Mouse (Mus musculus) G1E (cell line): Measurements from ENCODE around the gene Thumpd1. TPM values are rescaled to one million over a fixed set of nuclear protein-coding genes. Genes with fewer than 3 reads are reported as not detected.

ENCODE experiments used
- ATAC-seq: 2 replicates; pipeline ENCODE4 v1.8.0; 2016; ENCODE audit warnings: mild to moderate bottlenecking; ENCODE audit not compliant: insufficient number of reproducible peaks, poor library complexity, low FRiP score, severe bottlenecking; ENCODE audit errors: extremely low read depth
- DNase-seq: peaks from one replicate; pipeline ENCODE4 v3.0.0; 2012; ENCODE audit warnings: low spot score
- H3K27me3 ChIP-seq: 2 replicates; pipeline ENCODE4 v1.6.1; 2012; ENCODE audit warnings: mild to moderate bottlenecking, low read length, inconsistent platforms; ENCODE audit not compliant: insufficient read depth
- H3K36me3 ChIP-seq: replicated peaks from 2 replicates; pipeline ENCODE3; 2012; ENCODE audit warnings: mild to moderate bottlenecking, inconsistent platforms
- H3K4me1 ChIP-seq: 2 replicates; pipeline ENCODE4 v1.6.1; 2012; ENCODE audit warnings: low read depth, low read length, inconsistent platforms, mixed read lengths; ENCODE audit not compliant: insufficient read depth
- H3K4me3 ChIP-seq: 2 replicates; pipeline ENCODE4 v1.5.1; 2012; ENCODE audit warnings: low read depth, mild to moderate bottlenecking, inconsistent platforms, low read length, moderate library complexity, mixed read lengths
- H3K9me3 ChIP-seq: replicated peaks from 2 replicates; pipeline ENCODE4 v1.6.1; 2012; ENCODE audit warnings: inconsistent platforms
- CTCF ChIP-seq: IDR thresholded peaks from 2 replicates; pipeline ENCODE4 v1.5.1; 2012; ENCODE audit warnings: low read depth, low read length, inconsistent platforms, mixed read lengths
- GATA1 ChIP-seq: IDR thresholded peaks from 2 replicates; pipeline ENCODE4 v1.6.1; 2012; ENCODE audit warnings: borderline replicate concordance, low read length, inconsistent platforms, mixed read lengths
- GATA2 ChIP-seq: IDR thresholded peaks from 2 replicates; pipeline ENCODE4 v1.6.1; 2012; ENCODE audit warnings: low read depth, low read length, inconsistent platforms, borderline replicate concordance
- POLR2AphosphoS5 ChIP-seq: IDR thresholded peaks from 2 replicates; pipeline ENCODE4 v1.6.1; 2012; ENCODE audit warnings: low read depth, low read length, inconsistent platforms; ENCODE audit not compliant: insufficient replicate concordance
- TAL1 ChIP-seq: conservative IDR thresholded peaks from 2 replicates; pipeline ENCODE4 v1.6.1; 2012; ENCODE audit warnings: low read depth, low read length, inconsistent platforms, mixed read lengths
- polyA plus RNA-seq: library from polyadenylated mRNA; stranded (reverse); fragments of >175 nt; gene quantifications from 2 replicates; pipeline ENCODE4 v1.2.3, GENCODE M21; 2012
- total RNA-seq, 2 experiments: library from RNA; stranded (forward) in 1 of 2; stranded (reverse) in 1 of 2; fragments of 200-1000 nt in 1 of 2; fragments of >200 nt in 1 of 2; fragmentation: Nextera tagmentation in 1 of 2; gene quantifications; 2 replicates each; pipeline ENCODE4 v1.2.3; 2014 to 2017

Thumpd1 gene
- total and polyA plus RNA-seq, 3 experiments: 41.4 to 115 (median 64.8) TPM

GRCm38 (mm10) chr7:119680107-119680506 is 40.5 kb downstream of the Thumpd1 start:
- DNase-seq: no peak
- no peak for ATAC-seq
- H3K9me3 ChIP-seq: no peaks in the 10 kb centered on the region
- H3K36me3 ChIP-seq: no peaks in the 10 kb centered on the region
- H3K4me3 ChIP-seq: no peak overlapping the region
- TF ChIP-seq POLR2AphosphoS5: no peak
- no peak for TF ChIP-seq GATA1
- no peak for TF ChIP-seq CTCF
- no peak for TF ChIP-seq TAL1
- no peak for TF ChIP-seq GATA2
- H3K27me3 ChIP-seq: peaks cover 7% of the 10 kb centered on the region; the same call in 1 of the 2 replicates
- H3K4me1 ChIP-seq: no peaks in the 10 kb centered on the region

GRCm38 (mm10) chr7:119673465-119673864 is 47.1 kb downstream of the Thumpd1 start:
- no peak for ATAC-seq
- H3K9me3 ChIP-seq: no peaks in the 10 kb centered on the region
- TF ChIP-seq TAL1 (no peak), CTCF (peak; percentile 92)
- peak; percentile 36 for DNase-seq
- H3K27me3 ChIP-seq: peaks cover 8% of the 10 kb centered on the region; the same call in 1 of the 2 replicates
- H3K4me1 ChIP-seq: no peaks in the 10 kb centered on the region
- no peak overlapping the region for H3K4me3 ChIP-seq
- no peaks in the 10 kb centered on the region for H3K36me3 ChIP-seq

- ATAC-seq: no peak
- Histone ChIP-seq H3K27me3 (0 out of 2 replicates have a peak, but pooled peaks cover 4% of the 10 kb centered on the region), H3K36me3 (no peaks in the 10 kb centered on the region), H3K9me3 (no peaks in the 10 kb centered on the region), H3K4me1 (no peaks in the 10 kb centered on the region), H3K4me3 (no peak overlapping the region)
- no peak for DNase-seq
- TF ChIP-seq TAL1: no peak
- no peak for TF ChIP-seq GATA1
- no peak for TF ChIP-seq POLR2AphosphoS5
- TF ChIP-seq GATA2: no peak
- TF ChIP-seq CTCF: no peak
Observed at GRCm38 (mm10) chr7:119670925-119671324, 49.7 kb downstream of the Thumpd1 start.

GRCm38 (mm10) chr7:119670395-119670794 is 50.2 kb downstream of the Thumpd1 start:
- Histone ChIP-seq H3K9me3 (no peaks in the 10 kb centered on the region), H3K36me3 (no peaks in the 10 kb centered on the region), H3K4me3 (no peak overlapping the region), H3K4me1 (no peaks in the 10 kb centered on the region), H3K27me3 (0 out of 2 replicates have a peak, but pooled peaks cover 4% of the 10 kb centered on the region)
- ATAC-seq (no peak), DNase-seq (no peak)
- TF ChIP-seq CTCF (no peak), TAL1 (no peak), GATA1 (no peak), POLR2AphosphoS5 (no peak), GATA2 (no peak)

GRCm38 (mm10) chr7:119667893-119668292 is 52.7 kb downstream of the Thumpd1 start:
- Histone ChIP-seq H3K4me3 (no peak overlapping the region), H3K27me3 (0 out of 2 replicates have a peak, but pooled peaks cover 4% of the 10 kb centered on the region), H3K9me3 (no peaks in the 10 kb centered on the region), H3K36me3 (no peaks in the 10 kb centered on the region), H3K4me1 (no peaks in the 10 kb centered on the region)
- TF ChIP-seq POLR2AphosphoS5: no peak
- no peak for TF ChIP-seq GATA2
- no peak for TF ChIP-seq TAL1
- TF ChIP-seq CTCF: no peak
- no peak for TF ChIP-seq GATA1
- no peak for DNase-seq
- no peak for ATAC-seq

Other genes with a start within 250 kb of the Thumpd1 start
- not detected in 2 replicates for gene Umod, start 241.5 kb downstream of the Thumpd1 start, total RNA-seq (2014; fragmentation: Nextera tagmentation)
- gene Umod, start 241.5 kb downstream of the Thumpd1 start, total RNA-seq (2017): 0.16 TPM in 1 of 2 replicates, not detected in the other
- not detected in 2 replicates for gene Umod, start 241.5 kb downstream of the Thumpd1 start, polyA plus RNA-seq
- gene Acsm5, start 201.3 kb downstream of the Thumpd1 start, total RNA-seq (2014; fragmentation: Nextera tagmentation): not detected in 2 replicates
- gene Acsm5, start 201.3 kb downstream of the Thumpd1 start, total RNA-seq (2017): 0.11 TPM in 1 of 2 replicates, not detected in the other
- gene Acsm5, start 201.3 kb downstream of the Thumpd1 start, polyA plus RNA-seq: not detected in 2 replicates
- not detected in 2 replicates for gene Pdilt, start 197.3 kb downstream of the Thumpd1 start, total RNA-seq (2014; fragmentation: Nextera tagmentation)
- not detected in 2 replicates for gene Pdilt, start 197.3 kb downstream of the Thumpd1 start, total RNA-seq (2017)
- gene Pdilt, start 197.3 kb downstream of the Thumpd1 start, polyA plus RNA-seq: not detected in 2 replicates
- gene Acsm2, start 166.5 kb downstream of the Thumpd1 start, total RNA-seq (2014; fragmentation: Nextera tagmentation): not detected in 2 replicates
- gene Acsm2, start 166.5 kb downstream of the Thumpd1 start, total RNA-seq (2017): 0.05 and 0.12 TPM in 2 replicates
- not detected in 2 replicates for gene Acsm2, start 166.5 kb downstream of the Thumpd1 start, polyA plus RNA-seq
- gene Acsm1, start 113.8 kb downstream of the Thumpd1 start, total RNA-seq (2014; fragmentation: Nextera tagmentation): not detected in 2 replicates
- gene Acsm1, start 113.8 kb downstream of the Thumpd1 start, total RNA-seq (2017): not detected in 2 replicates
- not detected in 2 replicates for gene Acsm1, start 113.8 kb downstream of the Thumpd1 start, polyA plus RNA-seq
- not detected in 2 replicates for gene Acsm4, start 30.8 kb downstream of the Thumpd1 start, total RNA-seq (2014; fragmentation: Nextera tagmentation)
- gene Acsm4, start 30.8 kb downstream of the Thumpd1 start, total RNA-seq (2017): not detected in 2 replicates
- gene Acsm4, start 30.8 kb downstream of the Thumpd1 start, polyA plus RNA-seq: not detected in 2 replicates
- gene Acsm3, start 40.1 kb upstream of the Thumpd1 start, total RNA-seq (2014; fragmentation: Nextera tagmentation): not detected in 2 replicates
- 0.23 and 0.49 TPM in 2 replicates for gene Acsm3, start 40.1 kb upstream of the Thumpd1 start, total RNA-seq (2017)
- not detected in 2 replicates for gene Acsm3, start 40.1 kb upstream of the Thumpd1 start, polyA plus RNA-seq
- 64.3 and 76.8 TPM in 2 replicates for gene Rexo5, start 73.2 kb upstream of the Thumpd1 start, total RNA-seq (2014; fragmentation: Nextera tagmentation)
- 42.8 and 58.4 TPM in 2 replicates for gene Rexo5, start 73.2 kb upstream of the Thumpd1 start, total RNA-seq (2017)
- 2.5 and 3.5 TPM in 2 replicates for gene Rexo5, start 73.2 kb upstream of the Thumpd1 start, polyA plus RNA-seq
- gene Eri2, start 73.3 kb upstream of the Thumpd1 start, total RNA-seq (2014; fragmentation: Nextera tagmentation): 49.1 and 65.5 TPM in 2 replicates
- 32.4 and 37.4 TPM in 2 replicates for gene Eri2, start 73.3 kb upstream of the Thumpd1 start, total RNA-seq (2017)
- gene Eri2, start 73.3 kb upstream of the Thumpd1 start, polyA plus RNA-seq: 1.2 and 1.7 TPM in 2 replicates
- 2.4 and 2.5 TPM in 2 replicates for gene Lyrm1, start 175.1 kb upstream of the Thumpd1 start, total RNA-seq (2014; fragmentation: Nextera tagmentation)
- 5.7 and 6.0 TPM in 2 replicates for gene Lyrm1, start 175.1 kb upstream of the Thumpd1 start, total RNA-seq (2017)
- 0.91 and 1.2 TPM in 2 replicates for gene Lyrm1, start 175.1 kb upstream of the Thumpd1 start, polyA plus RNA-seq
- gene Dcun1d3, start 175.5 kb upstream of the Thumpd1 start, total RNA-seq (2014; fragmentation: Nextera tagmentation): 8.9 and 9.4 TPM in 2 replicates
- 10.2 and 10.8 TPM in 2 replicates for gene Dcun1d3, start 175.5 kb upstream of the Thumpd1 start, total RNA-seq (2017)
- 4.4 and 8.9 TPM in 2 replicates for gene Dcun1d3, start 175.5 kb upstream of the Thumpd1 start, polyA plus RNA-seq